Mouse (Mus musculus): ENCODE measurements around the gene Ppp2r5e.
"Not testable (repeated sequence)": the region's sequence is repeated elsewhere in the genome, so short reads cannot be mapped to it uniquely, and the experiment has no call there.

Ppp2r5e gene

DNA sequence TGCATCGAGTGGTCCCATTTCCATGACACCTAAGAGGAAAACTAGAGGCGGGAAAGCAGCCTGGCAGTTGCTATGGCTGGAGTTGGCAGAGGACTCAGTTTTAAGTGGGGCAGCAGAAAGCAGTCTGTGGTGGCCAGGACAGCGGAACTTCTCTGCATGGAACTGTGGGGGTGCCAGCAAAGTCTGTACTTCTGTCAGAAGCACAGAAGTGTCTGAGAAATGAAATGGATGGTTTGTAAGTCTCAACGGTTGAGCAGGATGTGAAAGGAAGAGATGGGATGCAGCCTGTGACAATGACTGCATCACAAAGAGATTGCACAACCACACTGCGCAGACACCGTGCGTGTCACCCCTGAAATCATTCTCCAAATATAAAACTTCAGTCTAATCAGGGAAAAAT, 149.8 kb downstream of the Ppp2r5e start:
- no peak for DNase-seq (ENCODE audit: low spot score)

DNA sequence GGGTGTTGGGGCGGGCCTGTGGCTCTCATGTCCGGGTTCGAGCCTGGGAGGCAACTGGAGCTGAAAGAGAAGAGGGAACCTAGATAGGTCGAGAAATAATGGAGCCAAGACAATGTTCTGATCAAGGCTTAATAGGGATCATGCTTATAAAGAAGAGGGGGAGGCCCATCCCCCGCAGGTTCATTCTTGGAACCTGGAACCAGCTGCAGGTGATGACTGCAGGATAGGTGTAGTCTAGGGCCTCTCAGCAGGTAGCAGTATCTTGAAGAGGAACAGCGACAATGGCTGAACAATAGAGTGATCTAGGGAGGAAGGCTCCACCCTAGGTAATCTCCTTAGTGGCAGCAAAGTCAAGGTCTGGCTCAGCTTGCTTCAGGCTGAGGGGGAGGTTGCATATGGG, 163.6 kb downstream of the Ppp2r5e start:
- DNase-seq (ENCODE audit: low spot score) = not testable (repeated sequence)

DNA sequence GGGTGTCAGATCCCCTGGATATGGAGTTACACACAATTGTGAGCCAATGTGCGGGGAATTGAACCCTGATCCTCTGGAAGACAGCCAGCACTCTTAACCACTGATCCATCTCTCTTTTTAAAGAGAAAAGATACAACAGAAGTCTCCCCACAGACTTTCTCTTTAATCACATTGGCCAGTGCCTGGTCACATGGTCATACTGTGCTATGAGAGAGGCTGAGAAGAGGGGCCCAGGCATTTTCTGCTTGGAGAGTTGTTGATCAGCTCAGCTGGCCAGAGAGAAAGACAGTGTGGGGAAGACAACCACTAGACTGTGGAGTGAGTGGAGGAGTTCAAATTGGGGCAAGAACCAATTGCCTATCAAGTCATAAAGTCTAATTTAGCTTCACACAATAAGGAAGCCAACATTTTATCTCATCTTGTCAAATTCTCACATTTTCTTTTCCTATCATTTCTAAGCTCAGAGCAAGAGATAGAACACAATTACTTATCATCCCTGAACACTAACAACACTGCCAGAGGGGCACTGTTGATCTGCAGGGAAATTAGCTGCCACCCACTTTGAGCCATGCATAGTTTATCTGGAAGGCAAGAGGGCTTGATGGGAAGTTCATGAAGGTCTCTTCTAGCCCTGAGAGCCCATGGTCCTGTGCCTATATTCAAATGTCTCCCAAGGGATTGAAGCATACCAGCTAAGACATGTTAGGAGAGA, 166.2 kb downstream of the Ppp2r5e start:
- no peak for DNase-seq (ENCODE audit: low spot score)

DNA sequence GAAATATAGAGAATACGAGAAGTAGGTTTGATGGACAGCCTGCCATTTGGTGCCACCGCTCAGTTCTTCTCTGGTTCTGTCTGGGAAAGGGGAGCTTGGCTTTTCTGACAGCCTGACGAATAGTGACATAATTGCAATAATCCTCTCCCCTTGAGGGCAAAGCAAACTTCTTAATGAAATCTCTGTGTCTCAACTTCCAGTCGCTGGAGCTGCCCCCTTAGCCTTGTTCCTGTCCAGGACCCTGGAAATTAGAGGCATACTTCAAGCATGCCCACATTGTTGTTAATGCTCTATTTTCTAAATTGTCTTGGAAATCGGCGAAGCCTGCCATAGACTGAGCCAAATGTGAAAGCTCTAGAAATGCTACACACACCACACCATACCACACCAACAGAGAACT, 167.3 kb downstream of the Ppp2r5e start:
- no peak for DNase-seq (ENCODE audit: low spot score)

- no peak for DNase-seq (ENCODE audit: low spot score)
Measured at GRCm38 (mm10) chr12:75425882-75426281, 170.2 kb downstream of the Ppp2r5e start.

DNA sequence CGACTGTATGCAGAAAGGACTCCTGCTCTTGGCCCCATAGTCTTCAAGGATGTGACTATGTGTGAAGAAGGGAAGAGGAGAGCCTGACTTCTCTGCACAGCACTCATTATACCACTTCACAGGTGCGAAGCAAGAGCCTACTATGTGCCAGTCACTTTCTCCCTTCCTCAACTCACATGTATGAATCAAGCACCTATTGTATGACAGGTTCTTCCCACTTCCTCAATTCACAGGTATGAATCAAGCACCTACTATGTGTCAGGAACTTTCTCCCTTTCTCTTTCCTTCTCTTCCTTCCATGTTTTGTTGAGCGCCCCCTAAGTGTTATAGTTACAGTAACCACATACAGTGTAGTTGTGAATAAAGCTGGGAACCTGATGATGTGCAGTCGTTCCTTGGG, 171.2 kb downstream of the Ppp2r5e start:
- DNase-seq (ENCODE audit: low spot score) = no peak

DNA sequence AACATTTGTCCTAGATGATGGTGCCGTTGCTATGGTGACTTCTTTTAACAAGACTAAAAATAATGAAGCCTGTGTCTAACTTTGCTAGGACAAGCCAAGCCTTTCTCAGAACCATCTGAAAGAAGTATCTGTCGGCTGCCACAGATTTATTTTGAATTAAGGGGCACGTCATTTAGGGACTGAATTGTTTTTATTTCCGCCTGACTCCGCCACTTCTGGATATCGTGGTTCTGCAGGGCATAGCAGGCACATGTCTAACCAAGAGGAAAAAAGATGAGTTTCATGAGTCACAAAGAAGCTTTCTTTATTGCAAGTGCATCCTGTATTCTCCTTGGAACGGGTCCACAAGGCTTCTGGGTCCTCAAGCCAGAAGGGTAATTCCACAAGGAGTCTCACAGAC, 171.7 kb downstream of the Ppp2r5e start:
- DNase-seq (ENCODE audit: low spot score) = no peak

- no peak for DNase-seq (ENCODE audit: low spot score)
Measured at GRCm38 (mm10) chr12:75416681-75417080, 179.4 kb downstream of the Ppp2r5e start, which contains the start of gene Gphb5. Gene Gphb5 (minus strand): TSS chr12:75416781.

GRCm38 (mm10) chr12:75414991-75415390, 181.1 kb downstream of the Ppp2r5e start:
- no peak for DNase-seq (ENCODE audit: low spot score)

- DNase-seq (ENCODE audit: low spot score) = no peak
Measured at GRCm38 (mm10) chr12:75412964-75413363, 183.1 kb downstream of the Ppp2r5e start.

Measured in yolk sac, embryonic 10.5 days (tissue).